Mouse (Mus musculus): ENCODE measurements at regions not wholly inside any gene's neighbourhood (a gene's known extent, or its start where the extent isn't known, plus 50 kb on each side); places are given as distances from the start of the nearest gene placed in this dataset.
A peak's percentile ranks its signal among the peaks of the same experiment; 100 is the strongest.

DNA sequence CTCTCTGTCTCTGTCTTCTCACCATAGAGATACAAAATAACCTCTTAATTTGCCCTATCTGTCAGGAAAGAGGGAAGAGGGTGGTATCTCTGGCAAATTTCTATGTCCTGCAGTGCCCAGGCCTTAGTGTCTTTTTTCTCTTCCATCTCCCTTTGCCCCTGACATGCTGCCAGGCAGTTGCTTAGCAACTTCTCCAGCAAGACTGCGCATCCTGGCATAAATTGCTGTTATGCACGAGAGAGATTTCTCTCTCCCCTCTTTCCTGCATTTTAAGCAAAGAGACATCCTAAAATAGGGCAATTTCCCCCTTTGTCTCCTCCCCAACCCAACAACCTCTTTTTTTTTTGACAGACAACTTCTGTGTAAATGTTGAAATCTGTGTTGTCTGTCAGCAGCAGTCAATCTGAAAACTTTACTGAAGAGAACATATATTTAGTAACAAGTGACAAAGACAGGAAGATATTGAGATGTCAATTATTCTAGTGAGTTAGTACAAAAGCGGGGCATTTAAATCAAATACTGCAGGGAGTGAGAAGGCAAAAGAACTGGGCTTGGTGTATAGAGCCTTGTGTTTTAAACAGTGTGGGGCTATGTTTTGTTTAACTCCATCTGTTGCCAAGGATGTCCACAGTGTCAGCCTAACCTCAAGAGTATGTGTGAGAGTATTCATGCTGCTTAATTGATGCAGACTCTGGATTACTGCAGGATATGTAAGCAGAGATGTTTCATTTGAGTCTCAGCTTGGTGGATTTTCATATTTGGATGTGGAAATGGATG lies 2745.7 kb upstream of the Lrrc6 start:
- no peak overlapping the region for H3K27ac ChIP-seq
- no peaks in the 10 kb centered on the region for H3K9me3 ChIP-seq
- peak; percentile 3 for DNase-seq (ENCODE audit: low spot score)
- H3K27me3 ChIP-seq (ENCODE audit: insufficient read depth, poor library complexity, severe bottlenecking): no peaks in the 10 kb centered on the region
- WGBS: 51% methylated on average over 3 of the region's 3 CpGs
- H3K36me3 ChIP-seq: no peaks in the 10 kb centered on the region
- no peaks in the 10 kb centered on the region; the same call in 1 of the 2 replicates for H3K4me1 ChIP-seq (replicated peaks)
- no peak overlapping the region for H3K4me3 ChIP-seq

DNA sequence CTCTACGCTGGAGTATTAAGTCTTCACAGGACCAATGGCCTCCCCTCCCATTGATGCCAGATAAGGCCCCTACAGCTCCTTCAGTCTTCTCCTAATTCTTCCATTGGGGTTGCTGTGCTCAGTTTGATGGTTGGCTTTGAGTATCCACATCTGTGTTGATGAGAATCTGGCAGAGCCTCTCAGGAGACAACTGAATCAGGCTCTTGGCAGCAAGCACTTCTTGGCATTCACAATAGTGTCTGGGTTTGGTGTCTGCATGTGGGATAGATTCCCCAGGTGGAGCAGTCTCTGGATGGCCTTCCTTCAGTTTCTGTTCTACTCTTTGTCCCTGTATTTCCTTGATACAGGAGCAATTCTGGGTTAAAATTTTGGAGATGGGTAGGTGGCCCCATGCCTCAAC lies 2734.6 kb upstream of the Lrrc6 start:
- WGBS: 79% methylated on average over 1 of the region's 1 CpGs
- DNase-seq (ENCODE audit: low spot score): no peak
- Histone ChIP-seq H3K9me3 (no peaks in the 10 kb centered on the region), H3K27me3 (ENCODE audit: insufficient read depth, poor library complexity, severe bottlenecking) (no peaks in the 10 kb centered on the region), H3K4me1 (replicated peaks) (no peaks in the 10 kb centered on the region), H3K27ac (no peak overlapping the region), H3K36me3 (no peaks in the 10 kb centered on the region), H3K4me3 (no peak overlapping the region)

DNA sequence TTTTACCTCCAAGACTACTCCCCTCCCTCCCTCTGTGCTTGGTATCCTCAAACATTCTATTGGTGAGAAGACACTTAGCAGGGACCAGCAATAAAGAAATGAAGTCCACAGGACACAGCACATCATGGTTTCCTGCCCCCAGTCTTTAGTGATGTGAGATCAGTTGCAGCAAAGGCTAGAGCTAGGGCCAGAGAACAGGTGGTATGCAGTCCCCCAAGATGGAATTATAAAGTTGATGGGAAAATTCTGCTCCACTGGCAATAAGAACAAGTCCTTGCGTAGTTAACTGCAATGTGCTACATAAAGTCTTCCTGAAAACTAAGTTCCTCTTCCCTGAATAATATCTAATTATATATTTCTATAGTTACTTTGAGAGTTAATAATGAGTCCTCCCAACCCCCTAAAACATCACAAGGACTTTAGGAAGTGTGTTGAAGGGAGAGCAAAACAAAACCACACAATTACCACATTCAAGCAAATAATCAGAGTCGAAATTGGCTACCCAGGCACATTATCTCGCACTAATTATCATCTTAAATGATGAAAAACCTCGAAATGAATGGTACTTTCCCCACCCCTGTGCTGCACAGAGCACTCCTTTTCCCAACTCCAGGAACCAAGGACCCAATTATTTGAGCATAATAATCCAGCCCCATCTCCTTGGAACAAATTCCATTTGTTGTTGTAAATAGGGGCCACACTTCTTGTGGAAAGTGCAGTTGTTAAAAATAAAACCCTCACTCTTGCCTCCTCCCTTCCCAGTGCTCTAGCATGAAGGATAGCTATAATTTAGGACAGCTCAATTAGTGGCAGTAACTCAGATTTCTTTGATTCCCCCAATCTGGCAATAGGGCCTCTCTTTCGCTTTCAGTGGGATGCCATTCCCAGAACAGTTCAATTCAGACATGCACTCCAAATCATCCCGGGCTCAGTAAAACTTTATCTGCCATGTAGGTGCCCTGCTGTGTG lies 2724.2 kb upstream of the Lrrc6 start:
- no peaks in the 10 kb centered on the region for H3K4me1 ChIP-seq (replicated peaks)
- no peak for DNase-seq (ENCODE audit: low spot score)
- no peaks in the 10 kb centered on the region for H3K36me3 ChIP-seq
- no peaks in the 10 kb centered on the region for H3K9me3 ChIP-seq
- H3K4me3 ChIP-seq: no peak overlapping the region
- H3K27me3 ChIP-seq (ENCODE audit: insufficient read depth, poor library complexity, severe bottlenecking): no peaks in the 10 kb centered on the region
- H3K27ac ChIP-seq: no peak overlapping the region
- WGBS: 78% methylated on average over 6 of the region's 6 CpGs

- Histone ChIP-seq H3K36me3 (no peaks in the 10 kb centered on the region), H3K4me1 (replicated peaks) (no peaks in the 10 kb centered on the region), H3K27ac (no peak overlapping the region), H3K4me3 (no peak overlapping the region), H3K27me3 (ENCODE audit: insufficient read depth, poor library complexity, severe bottlenecking) (no peaks in the 10 kb centered on the region), H3K9me3 (no peaks in the 10 kb centered on the region)
- DNase-seq (ENCODE audit: low spot score): no peak
Measured at GRCm38 (mm10) chr15:69223411-69223810, 2722.7 kb upstream of the Lrrc6 start.

DNA sequence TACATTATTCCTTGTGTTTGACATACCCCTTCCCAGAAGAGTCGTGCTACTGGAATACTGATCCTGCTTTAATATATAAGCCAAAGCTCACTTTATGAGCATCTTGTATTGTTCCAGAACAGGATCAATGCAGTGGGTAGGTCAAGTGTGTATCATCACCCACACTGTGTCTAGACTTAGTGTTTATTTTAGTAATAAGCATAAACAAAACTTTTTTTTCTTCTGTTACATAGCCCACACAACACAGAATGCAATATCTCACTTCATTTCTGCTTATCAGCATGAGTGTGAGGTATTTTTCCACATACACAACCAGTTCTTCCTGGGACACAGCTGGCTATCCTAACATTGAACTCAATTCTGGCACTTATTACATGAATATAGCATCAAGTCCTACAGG lies 2721.7 kb upstream of the Lrrc6 start:
- H3K4me1 ChIP-seq (replicated peaks): no peaks in the 10 kb centered on the region
- no peaks in the 10 kb centered on the region for H3K27me3 ChIP-seq (ENCODE audit: insufficient read depth, poor library complexity, severe bottlenecking)
- no peaks in the 10 kb centered on the region for H3K9me3 ChIP-seq
- H3K36me3 ChIP-seq: no peaks in the 10 kb centered on the region
- WGBS: 88% methylated on average over 1 of the region's 1 CpGs
- no peak overlapping the region for H3K27ac ChIP-seq
- no peak overlapping the region for H3K4me3 ChIP-seq
- DNase-seq (ENCODE audit: low spot score): no peak

All from hindbrain, embryonic 10.5 days (tissue).